Mouse (Mus musculus) frontal cortex, adult (tissue): Measurements from ENCODE around the gene Ndufab1.

Experiments
- ATAC-seq: cut with Nextera tagmentation; 2 replicates; pipeline ENCODE4 v1.9.2; 2017; ENCODE audit warnings: mild to moderate bottlenecking, moderate library complexity, mixed read lengths; ENCODE audit not compliant: low TSS enrichment

Ndufab1 gene

GRCm38 (mm10) chr7:122067517-122068381 lies 33.9 kb downstream of the Ndufab1 start:
- peak; percentile 9; the same call in 1 of the 2 replicates for ATAC-seq

- ATAC-seq = peak; percentile 96
These were observed 34.7 kb downstream of the Ndufab1 start, which contains the start of the genes Ubfd1 and Ears2 for GRCm38 (mm10) chr7:122066945-122067516. Gene Ubfd1 (plus strand): TSS chr7:122067175. Gene Ears2 (minus strand): TSS chr7:122067263.

- ATAC-seq = peak; percentile 66
These were observed 35.4 kb downstream of the Ndufab1 start for GRCm38 (mm10) chr7:122066102-122066944.

DNA sequence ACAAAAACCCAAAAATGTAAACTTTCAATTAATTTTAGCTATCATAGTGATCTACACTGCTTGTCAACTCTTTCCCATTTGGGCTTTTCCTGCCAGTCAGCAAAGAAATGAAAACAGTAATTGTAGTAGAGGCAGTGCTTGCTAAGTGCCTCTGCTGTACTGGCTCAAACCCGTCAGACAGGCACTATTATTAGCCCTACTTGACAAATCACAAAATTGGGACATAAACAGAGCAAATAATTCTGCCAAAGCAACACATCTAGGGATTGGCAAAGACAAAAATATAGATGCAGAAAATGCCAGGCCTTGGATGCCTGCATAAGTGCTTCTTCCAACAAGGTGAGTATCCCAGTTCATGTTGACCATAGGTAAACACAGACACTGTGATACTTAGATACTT lies 36.0 kb downstream of the Ndufab1 start:
- no peak for ATAC-seq

DNA sequence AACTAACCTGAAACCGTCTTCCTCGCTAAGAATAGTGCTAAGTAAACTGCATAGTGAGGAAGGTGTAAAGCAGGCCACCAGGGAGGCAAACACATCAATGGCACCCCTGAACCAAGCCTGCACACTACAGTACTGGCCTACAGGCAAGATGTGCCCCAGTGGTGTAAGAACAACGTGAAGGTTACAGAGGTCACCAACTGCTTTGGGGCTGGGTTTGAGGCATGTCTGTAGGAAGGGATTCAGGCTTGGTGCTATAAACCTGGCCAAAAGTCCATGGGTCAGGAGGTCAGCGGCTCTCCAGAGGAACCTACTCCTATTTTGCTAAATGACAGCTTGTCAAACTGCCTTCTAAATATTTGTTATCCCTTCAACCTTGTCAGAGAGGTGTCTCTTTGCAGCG lies 45.1 kb downstream of the Ndufab1 start:
- ATAC-seq = no peak

GRCm38 (mm10) chr7:122050834-122051233 lies 50.9 kb downstream of the Ndufab1 start:
- ATAC-seq = no peak

- no peak for ATAC-seq
These were observed 53.5 kb downstream of the Ndufab1 start for GRCm38 (mm10) chr7:122048191-122048590.

GRCm38 (mm10) chr7:122046813-122047212 lies 54.9 kb downstream of the Ndufab1 start:
- no peak for ATAC-seq

- ATAC-seq = no peak
These were observed 56.0 kb downstream of the Ndufab1 start for GRCm38 (mm10) chr7:122045711-122046110.

DNA sequence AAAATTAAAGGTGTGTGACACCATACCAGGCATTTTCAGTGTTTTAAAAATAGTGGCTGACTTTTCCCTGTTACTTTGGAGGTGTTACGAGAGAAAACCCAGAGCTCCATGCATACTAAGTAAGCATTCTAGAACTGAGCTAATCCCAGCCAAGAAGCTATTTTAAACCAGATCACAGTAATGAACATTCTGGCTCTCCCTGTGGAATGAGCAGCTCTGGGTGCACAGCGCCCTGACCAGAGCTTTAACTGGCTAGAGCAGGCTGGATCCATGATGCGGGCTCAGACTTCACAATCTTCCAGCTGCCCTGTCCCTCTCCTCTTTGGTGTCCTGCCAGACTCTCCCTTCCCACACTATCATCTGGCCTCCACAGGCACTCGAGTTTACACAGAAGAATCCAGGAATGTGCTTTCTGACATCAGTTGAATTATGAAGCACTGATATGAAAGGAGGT lies 56.5 kb downstream of the Ndufab1 start:
- peak; percentile 99 for ATAC-seq

GRCm38 (mm10) chr7:122044106-122044505 lies 57.6 kb downstream of the Ndufab1 start:
- no peak for ATAC-seq
